7 mouse cellular contexts compared by ENCODE assay signal in the genomic region with DNA sequence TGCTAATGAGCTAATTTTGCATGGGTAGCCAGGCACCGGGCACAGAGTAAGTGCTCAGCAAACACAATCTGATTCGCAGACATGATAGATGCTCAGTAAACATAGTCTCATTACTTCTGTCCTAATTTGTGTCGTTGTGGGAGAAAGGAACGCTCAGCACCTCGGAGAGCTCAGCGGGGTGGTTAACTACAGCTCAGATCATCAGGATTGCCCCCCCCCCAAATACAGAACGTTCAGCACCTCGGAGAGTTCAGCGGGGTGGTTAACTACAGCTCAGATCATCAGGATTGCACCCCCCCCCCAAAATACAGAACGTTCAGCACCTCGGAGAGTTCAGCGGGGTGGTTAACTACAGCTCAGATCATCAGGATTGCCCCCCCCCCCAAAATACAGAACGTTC. TPM values are rescaled to one million over a fixed set of nuclear protein-coding genes. Genes with fewer than 3 reads are reported as not detected.
DNase-seq lines count a peak whose midpoint lies in the region; ATAC-seq and TF ChIP-seq lines count a peak whose summit lies in the region.
"Not testable (repeated sequence)": the region's sequence is repeated elsewhere in the genome, so short reads cannot be mapped to it uniquely, and the experiment has no call there.

No protein-coding gene starts in this region.

- ATAC-seq in common myeloid progenitor, adult 5-6 weeks (replicated peaks; ENCODE audit: low read depth, poor library complexity, severe bottlenecking) = 0 out of 2 replicates have a peak, but pooled peaks have one; percentile 32
- not testable (repeated sequence) for ATAC-seq in lung, embryonic 14.5 days (ENCODE audit: insufficient read depth); midbrain, embryonic 11.5 days (ENCODE audit: low FRiP score)

- not testable (repeated sequence) for H3K36me3 ChIP-seq in embryonic facial prominence, embryonic 10.5 days (replicated peaks); lung, embryonic 14.5 days (ENCODE audit: insufficient read depth); midbrain, embryonic 11.5 days (ENCODE audit: control insufficient read depth, insufficient read depth, low read length)

- H3K4me1 ChIP-seq in embryonic facial prominence, embryonic 10.5 days; lung, embryonic 14.5 days (ENCODE audit: insufficient read depth); midbrain, embryonic 11.5 days (ENCODE audit: control insufficient read depth, insufficient read depth, low read length): not testable (repeated sequence)

- H3K27me3 ChIP-seq in embryonic facial prominence, embryonic 10.5 days (replicated peaks; ENCODE audit: low read depth, poor library complexity, severe bottlenecking); lung, embryonic 14.5 days (ENCODE audit: insufficient read depth, low read length); midbrain, embryonic 11.5 days (ENCODE audit: control insufficient read depth, insufficient read depth, low read length): not testable (repeated sequence)

- H3K9me3 ChIP-seq in embryonic facial prominence, embryonic 10.5 days = peaks cover 10% of the 10 kb centered on the region
- not testable (repeated sequence) for H3K9me3 ChIP-seq in lung, embryonic 14.5 days (ENCODE audit: low read depth, low read length); midbrain, embryonic 11.5 days (ENCODE audit: control insufficient read depth, low read length)

- H3K4me2 ChIP-seq in lung, embryonic 14.5 days; midbrain, embryonic 11.5 days: not testable (repeated sequence)

- 30% methylated on average over 13 of the region's 13 CpGs for WGBS in embryonic facial prominence, embryonic 10.5 days
- WGBS in lung, embryonic 14.5 days = 21% methylated on average over 13 of the region's 13 CpGs
- WGBS in midbrain, embryonic 11.5 days = 38% methylated on average over 13 of the region's 13 CpGs

- H3K9ac ChIP-seq in lung, embryonic 14.5 days; midbrain, embryonic 11.5 days (ENCODE audit: low read length): not testable (repeated sequence)

- H3K27ac ChIP-seq in embryonic facial prominence, embryonic 10.5 days (replicated peaks); lung, embryonic 14.5 days (ENCODE audit: low read depth); midbrain, embryonic 11.5 days (ENCODE audit: low read depth, low read length): not testable (repeated sequence)

- H3K4me3 ChIP-seq in embryonic facial prominence, embryonic 10.5 days; lung, embryonic 14.5 days (ENCODE audit: low read depth, low read length); midbrain, embryonic 11.5 days (ENCODE audit: low read depth, low read length): not testable (repeated sequence)

- peak; percentile 41 for DNase-seq in ES-CJ7 (ENCODE audit: low read depth, low spot score)
- DNase-seq in embryonic facial prominence, embryonic 10.5 days (ENCODE audit: low spot score) = peak; percentile 37
- DNase-seq in forelimb bud, embryonic 11.5 days (ENCODE audit: low read depth, low spot score) = peak; percentile 36
- peak; percentile 49 to 66 for DNase-seq in kidney, postnatal 4 days
- DNase-seq in lung, embryonic 14.5 days = peak; percentile 49
- peak; percentile 59 for DNase-seq in midbrain, embryonic 11.5 days (ENCODE audit: low spot score, missing footprints)

- not testable (repeated sequence) for TF ChIP-seq CTCF in lung, embryonic 14.5 days (IDR thresholded peaks at IDR 0.05; ENCODE audit: low read depth)

RNA-seq across cellular contexts. Expression of a gene that starts 20.8 kb away (rescaled TPM):
- 0.64 and 1.4 TPM in 2 replicates for total RNA-seq in common myeloid progenitor, adult 5-6 weeks (2017)
- 7.3 and 10.0 TPM in 2 replicates for polyA plus RNA-seq in embryonic facial prominence, embryonic 10.5 days (2016; fragmentation: Nextera tagmentation; extraction: Ambion mirVana)
- polyA plus RNA-seq in lung, embryonic 14.5 days (2014; fragmentation: Nextera tagmentation; extraction: Ambion mirVana) = 9.9 and 10.3 TPM in 2 replicates
- polyA plus RNA-seq in midbrain, embryonic 11.5 days (2014; fragmentation: Nextera tagmentation; extraction: Ambion mirVana) = 6.4 and 7.0 TPM in 2 replicates
